Mouse (Mus musculus) inflammation-experienced regulatory T-cells (primary cell): ENCODE results near the gene Pelp1. TPM values are rescaled to one million over a fixed set of nuclear protein-coding genes. Genes with fewer than 3 reads are reported as not detected.

Experiments
- polyA plus RNA-seq, 2 experiments: library from polyadenylated mRNA; unstranded; fragments of 100-300 nt; shearing (Covaris generic); gene quantifications; one replicate each; pipeline ENCODE4 v1.2.1; 2017

The Pelp1 gene
- polyA plus RNA-seq, result 10 to 100 TPM; 11.5 to 13.4 TPM

DNA sequence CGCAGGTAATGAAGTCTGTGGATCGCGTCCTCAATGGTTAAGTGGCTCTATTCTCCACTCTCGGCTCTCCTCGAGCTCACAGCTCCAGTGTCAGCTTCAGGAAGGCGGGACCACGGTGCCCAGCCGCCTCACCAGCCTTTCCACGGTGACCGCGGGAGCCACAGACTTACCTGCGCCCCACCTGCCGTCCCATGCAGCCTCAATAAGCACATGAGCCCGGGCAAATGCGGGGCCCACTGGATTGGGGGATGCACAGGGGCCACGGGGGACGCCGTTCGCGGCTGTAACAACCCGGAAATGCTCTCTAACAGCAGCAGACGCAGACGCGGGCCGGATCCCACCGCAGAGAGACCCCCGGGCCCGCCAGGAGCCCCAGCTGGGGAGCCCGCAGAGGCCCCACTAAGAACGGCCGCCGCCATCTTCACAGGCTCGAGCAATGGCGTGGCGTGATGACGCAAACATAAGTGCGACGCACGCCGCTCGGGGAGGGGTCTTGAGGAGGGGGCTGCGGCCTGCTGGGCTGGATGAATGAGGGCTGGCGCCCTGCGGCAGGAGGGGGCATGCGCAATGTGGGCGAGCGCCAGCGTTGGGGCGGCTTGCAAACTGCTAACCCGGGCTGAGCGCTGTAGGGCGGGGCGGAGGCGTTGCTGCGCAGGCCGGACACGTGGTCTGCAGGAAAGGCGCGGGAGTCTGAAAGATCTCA lies at the start of gene Pelp1:
Pelp1 (minus strand) TSS at position 438 of the 703 bp plus-strand sequence.

DNA sequence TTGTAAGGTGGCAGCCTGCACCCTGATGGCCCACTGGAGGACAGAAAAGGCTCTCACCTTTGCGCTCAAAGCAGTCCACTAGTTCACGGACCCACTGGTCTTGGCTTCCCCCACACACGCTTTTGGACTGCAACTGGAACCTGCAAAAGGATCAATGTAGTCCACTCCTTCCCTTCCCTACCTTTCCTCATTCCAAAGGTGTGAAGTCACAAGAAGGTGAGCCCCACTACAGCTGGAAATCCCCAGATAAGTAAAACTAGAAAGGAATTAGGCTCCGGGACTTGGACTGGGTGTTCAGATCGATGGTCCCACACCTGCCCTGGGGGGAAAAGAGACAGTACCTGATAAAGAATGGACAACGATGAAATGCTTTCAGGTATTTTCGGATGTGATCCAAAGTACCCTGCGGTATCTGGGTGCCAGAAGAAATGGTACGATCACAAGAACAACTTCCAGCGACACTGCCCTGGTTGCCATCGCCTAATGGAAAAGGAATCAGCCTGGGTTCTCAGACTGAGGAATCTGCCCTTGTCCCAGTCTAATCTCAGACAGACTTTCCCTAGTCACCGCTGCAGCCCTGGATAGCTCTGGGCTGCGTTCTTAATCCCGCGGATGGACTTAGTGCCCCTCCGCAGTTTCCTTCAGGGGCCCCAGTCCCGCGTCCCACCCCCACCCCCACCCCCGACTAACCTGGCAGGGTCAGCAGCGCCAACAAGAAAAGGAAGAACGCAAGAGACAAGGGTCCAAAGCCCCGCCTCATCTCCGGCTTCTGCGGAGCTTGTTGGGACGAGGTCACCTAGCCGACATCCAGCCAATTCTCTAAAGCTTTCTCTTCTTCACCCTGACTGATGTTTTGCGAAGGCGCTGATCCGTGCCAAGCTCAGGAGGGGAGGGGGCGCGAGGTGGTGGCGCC lies 49.1 kb upstream of the Pelp1 start, which contains the start of gene Zmynd15:
Zmynd15 (plus strand) TSS at position 746 of the 913 bp plus-strand sequence.

DNA sequence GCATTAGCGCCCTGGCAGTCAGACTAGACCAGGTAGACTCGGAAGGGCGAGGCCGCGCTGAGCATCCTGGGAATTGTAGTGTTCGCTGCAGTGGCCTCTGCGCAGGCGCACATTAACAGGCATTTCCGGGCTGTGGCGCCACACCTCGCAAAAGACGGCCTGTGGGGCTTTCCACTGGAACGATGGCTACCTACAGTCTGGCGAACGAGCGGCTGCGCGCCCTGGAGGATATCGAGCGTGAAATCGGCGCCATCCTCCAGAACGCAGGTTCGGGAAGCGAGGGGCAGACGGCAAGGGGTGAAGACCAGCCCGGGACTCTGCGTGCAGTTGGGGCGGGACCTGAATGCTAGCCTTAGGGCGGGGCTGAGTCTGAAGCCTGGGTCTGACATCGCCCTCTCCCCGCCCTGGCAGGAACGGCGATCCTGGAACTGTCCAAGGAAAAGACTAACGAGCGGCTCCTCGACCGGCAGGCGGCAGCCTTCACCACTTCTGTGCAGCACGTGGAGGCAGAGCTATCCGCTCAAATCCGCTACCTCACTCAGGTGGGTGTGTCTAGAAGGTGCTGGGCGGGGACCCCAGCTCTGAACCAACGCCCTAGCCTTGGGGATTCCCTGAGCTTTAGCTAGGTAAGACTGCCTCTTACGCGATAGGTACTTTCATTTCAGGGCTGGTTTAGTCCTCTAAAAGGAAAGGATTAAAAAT lies 42.1 kb upstream of the Pelp1 start, which contains the start of gene Med11:
Med11 (plus strand) TSS at position 123 of the 702 bp plus-strand sequence.

DNA sequence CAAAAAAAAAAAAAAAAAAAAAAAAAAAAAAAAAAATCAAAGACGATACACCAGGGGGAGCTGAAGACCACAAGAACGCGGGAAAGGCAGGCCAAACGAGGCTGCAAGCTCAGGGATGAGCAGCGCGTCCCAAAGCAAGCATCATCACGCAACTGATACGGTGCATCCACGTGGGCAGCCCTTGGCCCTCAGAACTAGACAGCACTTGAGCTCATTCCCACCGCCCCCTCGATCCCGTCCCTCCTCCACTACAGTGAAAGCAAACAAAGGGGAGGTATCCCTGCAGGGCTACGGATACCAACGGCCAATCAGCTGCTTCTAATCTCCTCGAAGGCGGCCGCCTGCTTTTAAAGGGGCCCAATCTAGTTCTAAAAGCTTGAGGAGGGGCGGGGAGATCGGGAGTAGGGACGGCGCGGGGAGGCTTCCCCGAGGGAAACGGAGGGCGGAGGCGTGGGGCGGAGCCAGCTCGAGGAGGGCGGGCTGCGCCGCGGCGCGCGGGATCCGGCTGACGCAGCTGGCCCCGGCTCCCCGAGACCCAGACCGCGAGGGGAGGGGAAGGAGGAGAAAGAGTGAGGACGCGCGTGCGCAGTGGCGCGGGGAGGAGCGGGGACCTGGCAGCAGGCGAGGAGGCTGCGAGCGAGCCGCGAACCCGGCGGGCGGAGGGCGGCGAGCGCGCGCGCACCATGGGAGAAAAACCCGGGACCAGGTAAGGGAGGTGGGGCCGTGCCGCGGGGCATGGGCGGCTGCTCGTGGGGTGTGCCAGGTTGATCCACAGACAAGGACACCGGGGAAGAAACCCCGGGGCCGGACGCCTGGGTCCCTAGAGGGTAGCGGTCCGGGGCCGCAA lies 22.4 kb upstream of the Pelp1 start, which contains the start of gene Arrb2:
Arrb2 (plus strand) TSS at position 588 of the 847 bp plus-strand sequence.

DNA sequence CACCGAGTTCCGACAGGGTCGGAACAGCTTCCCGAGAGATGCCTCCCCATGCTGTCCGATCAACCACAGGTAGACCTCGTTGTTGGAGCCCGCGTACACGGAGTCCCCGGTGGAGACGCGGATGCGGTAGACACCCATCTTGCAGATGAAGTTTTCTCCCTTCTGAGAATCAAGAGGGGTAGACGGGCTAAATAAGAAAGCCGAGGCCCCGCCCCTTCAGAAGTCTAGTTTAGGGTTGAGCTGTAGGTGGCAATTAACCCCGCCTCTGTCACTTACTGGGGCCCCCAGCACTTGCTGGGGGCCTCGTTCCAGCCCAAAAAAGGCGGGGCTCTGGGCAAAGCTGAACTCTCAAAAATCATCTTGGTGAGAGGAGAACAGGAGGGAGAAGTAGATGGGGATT lies 58.0 kb downstream of the Pelp1 start, which contains the start of gene Alox15:
Alox15 (minus strand) TSS at position 164 of the 400 bp plus-strand sequence.

Other genes with a start within 250 kb of the Pelp1 start
- gene Slc16a11, start 197.3 kb downstream of the Pelp1 start, polyA plus RNA-seq, result 1 to 10 TPM in 1 of 2 experiments, under 1 TPM in 1; 0.88 to 1.1 TPM
- 1 to 10 TPM; 3.3 to 4.7 TPM for gene Slc16a13, start 189.0 kb downstream of the Pelp1 start, polyA plus RNA-seq
- not detected for gene Bcl6b, start 180.2 kb downstream of the Pelp1 start, polyA plus RNA-seq
- 100 to 1,000 TPM; 154 to 165 TPM for gene 0610010K14Rik, start 172.1 kb downstream of the Pelp1 start, polyA plus RNA-seq
- gene Gm21988, start 170.2 kb downstream of the Pelp1 start, polyA plus RNA-seq, result 10 to 100 TPM in 1 of 2 experiments, 1 to 10 TPM in 1; 5.8 to 10.3 TPM
- 100 to 1,000 TPM; 257 to 279 TPM for gene Rnasek, start 170.2 kb downstream of the Pelp1 start, polyA plus RNA-seq
- under 1 TPM; 0.10 to 0.33 TPM for gene Alox12, start 154.7 kb downstream of the Pelp1 start, polyA plus RNA-seq
- 1 to 10 TPM in 1 of 2 experiments, under 1 TPM in 1; 0.22 to 1.6 TPM for gene Alox12e, start 87.4 kb downstream of the Pelp1 start, polyA plus RNA-seq
- gene Alox15, start 58.0 kb downstream of the Pelp1 start, polyA plus RNA-seq, result under 1 TPM; 0.24 to 0.53 TPM
- gene Arrb2, start 22.6 kb upstream of the Pelp1 start, polyA plus RNA-seq, result 100 to 1,000 TPM; 249 to 281 TPM
- gene Med11, start 41.9 kb upstream of the Pelp1 start, polyA plus RNA-seq, result 10 to 100 TPM; 72.7 to 76.5 TPM
- not detected for gene Zmynd15, start 49.4 kb upstream of the Pelp1 start, polyA plus RNA-seq
- 1 to 10 TPM in 1 of 2 experiments, under 1 TPM in 1; 0.19 to 1.3 TPM for gene Cxcl16, start 50.0 kb upstream of the Pelp1 start, polyA plus RNA-seq
- 1 to 10 TPM; 2.2 to 2.9 TPM for gene Tm4sf5, start 95.2 kb upstream of the Pelp1 start, polyA plus RNA-seq
- gene Vmo1, start 104.6 kb upstream of the Pelp1 start, polyA plus RNA-seq, result not detected
- not detected for gene Gltpd2, start 109.2 kb upstream of the Pelp1 start, polyA plus RNA-seq
- gene Psmb6, start 115.3 kb upstream of the Pelp1 start, polyA plus RNA-seq, result 100 to 1,000 TPM; 312 to 326 TPM
- not detected for gene Gm40193, start 122.9 kb upstream of the Pelp1 start, polyA plus RNA-seq
- gene Pld2, start 130.0 kb upstream of the Pelp1 start, polyA plus RNA-seq, result 10 to 100 TPM in 1 of 2 experiments, 1 to 10 TPM in 1; 6.9 to 10.1 TPM
- 10 to 100 TPM; 15.9 to 22.2 TPM for gene Mink1, start 152.8 kb upstream of the Pelp1 start, polyA plus RNA-seq
- under 1 TPM; 0.20 to 0.78 TPM for gene 4930544D05Rik, start 205.8 kb upstream of the Pelp1 start, polyA plus RNA-seq
- 1 to 10 TPM; 1.0 to 1.2 TPM for gene Chrne, start 209.2 kb upstream of the Pelp1 start, polyA plus RNA-seq
- gene Gp1ba, start 229.1 kb upstream of the Pelp1 start, polyA plus RNA-seq, result under 1 TPM; 0.17 to 0.18 TPM
- 100 to 1,000 TPM; 350 to 474 TPM for gene Rnf167, start 237.2 kb upstream of the Pelp1 start, polyA plus RNA-seq
- 100 to 1,000 TPM; 164 to 182 TPM for gene Slc25a11, start 237.4 kb upstream of the Pelp1 start, polyA plus RNA-seq
- 1,000 to 10,000 TPM; 4,492 to 4,564 TPM for gene Pfn1, start 244.6 kb upstream of the Pelp1 start, polyA plus RNA-seq
- gene Eno3, start 247.2 kb upstream of the Pelp1 start, polyA plus RNA-seq, result 10 to 100 TPM; 24.7 to 43.8 TPM